Mouse (Mus musculus) olfactory bulb, adult 2 months (tissue): ENCODE results near the gene Per1.

ENCODE experiments used
- CTCF ChIP-seq: fragments of 200-500 bp; IDR thresholded peaks from 2 replicates; pipeline ENCODE4 v1.5.1; 2012; ENCODE audit warnings: low read depth, mild to moderate bottlenecking, low read length, moderate library complexity; ENCODE audit not compliant: insufficient read depth
- POLR2A ChIP-seq: fragments of 200-500 bp; IDR thresholded peaks from 2 replicates; pipeline ENCODE4 v1.6.1; 2012; ENCODE audit warnings: mild to moderate bottlenecking, low read depth, low read length, moderate library complexity; ENCODE audit not compliant: insufficient read depth

DNA sequence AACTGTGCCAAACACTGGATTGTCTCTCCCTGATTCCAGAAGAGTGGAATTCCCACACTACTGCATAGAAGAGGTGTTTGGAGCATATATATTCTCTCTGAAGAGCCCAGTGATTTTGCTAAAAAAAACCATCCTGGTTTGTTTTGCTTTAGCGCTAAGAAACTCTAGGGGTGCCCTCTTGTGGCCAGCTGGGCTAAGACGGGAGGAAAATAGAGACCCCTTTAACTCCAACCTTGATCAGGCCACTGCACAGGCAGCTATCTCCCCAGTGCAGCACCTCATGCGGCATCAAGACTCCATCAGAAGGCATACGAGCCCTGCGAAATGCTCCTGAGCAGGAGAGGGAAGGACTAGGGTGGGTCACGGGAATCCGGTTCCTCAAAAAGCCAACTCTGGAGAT, 55.4 kb downstream of the Per1 start:
- TF ChIP-seq CTCF (no peak), POLR2A (no peak)
